Mouse (Mus musculus) C2C12 (cell line): ENCODE measurements around the gene Xpo1.

Experiments used
- CEBPB ChIP-seq: IDR thresholded peaks from one replicate; pipeline ENCODE4 v1.6.1; 2011; ENCODE audit warnings: low read depth, mild to moderate bottlenecking, control low read depth, moderate library complexity
- CTCF ChIP-seq: IDR thresholded peaks from one replicate; pipeline ENCODE4 v1.5.1; 2011; ENCODE audit not compliant: control insufficient read depth, insufficient read depth, insufficient read length
- MAX ChIP-seq: IDR thresholded peaks from one replicate; pipeline ENCODE4 v1.6.1; 2011; ENCODE audit warnings: mild to moderate bottlenecking, control low read depth
- MYOD1 ChIP-seq: IDR thresholded peaks from one replicate; pipeline ENCODE4 v1.6.1; 2011; ENCODE audit warnings: low read depth; ENCODE audit not compliant: control insufficient read depth, insufficient read length

- TF ChIP-seq MAX, result peak; percentile 62
- peak; percentile 31 for TF ChIP-seq CTCF
- TF ChIP-seq MYOD1, result no peak
- no peak for TF ChIP-seq CEBPB
Observed at GRCm38 (mm10) chr11:23255427-23256193, at the start of gene Xpo1.
